Mouse (Mus musculus) MEL (cell line): ENCODE results near the gene Osbpl8. TPM values are rescaled to one million over a fixed set of nuclear protein-coding genes. Genes with fewer than 3 reads are reported as not detected.

Experiments
- DNase-seq: peaks from one replicate; pipeline ENCODE4 v3.0.0; 2011; ENCODE audit warnings: low read depth, low spot score
- H3K27ac ChIP-seq: 2 replicates; pipeline ENCODE4 v1.5.1; 2012; ENCODE audit warnings: low read depth, mild to moderate bottlenecking, control low read depth, low read length, moderate library complexity; ENCODE audit not compliant: control insufficient read depth
- H3K27me3 ChIP-seq, 2 experiments: fragments of 150-350 bp in 1 of 2; sonication (generic) in 1 of 2; 2 replicates each; pipeline ENCODE4 v1.6.1; 2012; ENCODE audit warnings: low read length in 2 of 2, mild to moderate bottlenecking in 2 of 2, improper control_type of control experiment in 1 of 2, moderate library complexity in 1 of 2; ENCODE audit not compliant: insufficient read depth in 2 of 2, control insufficient read depth in 1 of 2
- H3K36me3 ChIP-seq, 2 experiments: 2 replicates each; pipeline ENCODE4 v1.6.1; 2012 to 2014; ENCODE audit warnings: low read length in 2 of 2, improper control_type of control experiment in 1 of 2, inconsistent platforms in 1 of 2, mild to moderate bottlenecking in 1 of 2; ENCODE audit not compliant: insufficient read depth in 2 of 2, control insufficient read depth in 1 of 2
- H3K4me1 ChIP-seq, 2 experiments: fragments of 150-350 bp in 1 of 2; sonication (generic) in 1 of 2; 2 replicates each; pipeline ENCODE4 v1.6.1; 2012; ENCODE audit warnings: low read length in 2 of 2, improper control_type of control experiment in 1 of 2, mild to moderate bottlenecking in 1 of 2; ENCODE audit not compliant: insufficient read depth in 2 of 2, control insufficient read depth in 1 of 2
- H3K4me3 ChIP-seq, 2 experiments: fragments of 150-350 bp in 1 of 2; sonication (generic) in 1 of 2; 2 replicates each; pipeline ENCODE4 v1.5.1; 2012; ENCODE audit warnings: low read depth in 2 of 2, low read length in 2 of 2, mild to moderate bottlenecking in 2 of 2, moderate library complexity in 2 of 2, control low read depth in 1 of 2, improper control_type of control experiment in 1 of 2; ENCODE audit not compliant: control insufficient read depth in 1 of 2, insufficient read depth in 1 of 2
- H3K79me2 ChIP-seq: 2 replicates; pipeline ENCODE4 v1.6.1; 2012; ENCODE audit warnings: mild to moderate bottlenecking, low read length, moderate library complexity; ENCODE audit not compliant: control insufficient read depth, poor library complexity, insufficient read depth
- H3K9ac ChIP-seq: 2 replicates; pipeline ENCODE4 v1.6.1; 2012; ENCODE audit warnings: low read depth, mild to moderate bottlenecking, control low read depth, low read length, moderate library complexity; ENCODE audit not compliant: control insufficient read depth, poor library complexity, severe bottlenecking
- H3K9me3 ChIP-seq: fragments of 150-350 bp; sonication (generic); replicated peaks from 2 replicates; pipeline ENCODE4 v1.6.1; 2012; ENCODE audit warnings: mild to moderate bottlenecking, low read length, improper control_type of control experiment, moderate library complexity; ENCODE audit not compliant: insufficient read depth
- CHD2 ChIP-seq: IDR thresholded peaks from 2 replicates; pipeline ENCODE4 v1.6.1; 2011; ENCODE audit warnings: low read length, improper control_type of control experiment
- CTCF ChIP-seq, 3 experiments: IDR thresholded peaks in 2 of 3; conservative IDR thresholded peaks in 1 of 3; 2 replicates each; pipeline ENCODE4 v1.5.1; 2011 to 2012; ENCODE audit warnings: low read length in 3 of 3, low read depth in 2 of 3, mild to moderate bottlenecking in 2 of 3, improper control_type of control experiment in 1 of 3, inconsistent platforms in 1 of 3, mixed read lengths in 1 of 3, moderate library complexity in 1 of 3; ENCODE audit not compliant: control insufficient read depth in 1 of 3, insufficient read depth in 1 of 3, poor library complexity in 1 of 3, severe bottlenecking in 1 of 3
- ELF1 ChIP-seq: IDR thresholded peaks from 2 replicates; pipeline ENCODE4 v1.6.1; 2014; ENCODE audit warnings: low read depth, mild to moderate bottlenecking, inconsistent platforms, low read length, improper control_type of control experiment, moderate library complexity
- GATA1 ChIP-seq: IDR thresholded peaks from 2 replicates; pipeline ENCODE4 v1.6.1; 2011; ENCODE audit warnings: low read depth, low read length, improper control_type of control experiment
- KAT2A ChIP-seq: conservative IDR thresholded peaks from 2 replicates; pipeline ENCODE4 v1.6.1; 2012; ENCODE audit warnings: low read depth, low read length, improper control_type of control experiment, inconsistent platforms
- MAFK ChIP-seq: IDR thresholded peaks from 2 replicates; pipeline ENCODE4 v1.6.1; 2011; ENCODE audit warnings: low read depth, mild to moderate bottlenecking, low read length, improper control_type of control experiment, borderline replicate concordance
- MAX ChIP-seq: IDR thresholded peaks from 2 replicates; pipeline ENCODE4 v1.6.1; 2011; ENCODE audit warnings: low read length, improper control_type of control experiment
- MEF2A ChIP-seq: IDR thresholded peaks from 2 replicates; pipeline ENCODE4 v1.6.1; 2014; ENCODE audit warnings: low read depth, mild to moderate bottlenecking, inconsistent platforms, low read length, improper control_type of control experiment; ENCODE audit not compliant: poor library complexity, insufficient replicate concordance, severe bottlenecking; ENCODE audit errors: extremely low read depth
- MXI1 ChIP-seq: IDR thresholded peaks from 2 replicates; pipeline ENCODE4 v1.6.1; 2011; ENCODE audit warnings: mild to moderate bottlenecking, low read depth, low read length, improper control_type of control experiment
- MYB ChIP-seq: IDR thresholded peaks from 2 replicates; pipeline ENCODE4 v1.6.1; 2011; ENCODE audit warnings: mild to moderate bottlenecking, low read depth, low read length, improper control_type of control experiment
- POLR2A ChIP-seq, 2 experiments: IDR thresholded peaks; 2 replicates each; pipeline ENCODE4 v1.6.1; 2011 to 2012; ENCODE audit warnings: low read length in 2 of 2, mild to moderate bottlenecking in 2 of 2, control low read depth in 1 of 2, improper control_type of control experiment in 1 of 2, low read depth in 1 of 2, moderate library complexity in 1 of 2; ENCODE audit not compliant: control insufficient read depth in 1 of 2, insufficient read depth in 1 of 2, poor library complexity in 1 of 2
- POLR2AphosphoS5 ChIP-seq: IDR thresholded peaks from 2 replicates; pipeline ENCODE4 v1.6.1; 2012; ENCODE audit warnings: low read depth, borderline replicate concordance, mild to moderate bottlenecking, inconsistent platforms, low read length, moderate library complexity, mixed read lengths
- RAD21 ChIP-seq: IDR thresholded peaks from 2 replicates; pipeline ENCODE4 v1.6.1; 2011; ENCODE audit warnings: mild to moderate bottlenecking, low read depth, low read length, improper control_type of control experiment
- SIN3A ChIP-seq: IDR thresholded peaks from 2 replicates; pipeline ENCODE4 v1.6.1; 2012; ENCODE audit warnings: low read length, improper control_type of control experiment, inconsistent platforms
- TCF12 ChIP-seq: IDR thresholded peaks from 2 replicates; pipeline ENCODE4 v1.6.1; 2014; ENCODE audit warnings: low read depth, mild to moderate bottlenecking, inconsistent platforms, low read length, improper control_type of control experiment, moderate library complexity
- ZC3H11A ChIP-seq: IDR thresholded peaks from 2 replicates; pipeline ENCODE4 v1.6.1; 2012; ENCODE audit warnings: low read depth, mild to moderate bottlenecking, inconsistent platforms, low read length, improper control_type of control experiment
- polyA plus RNA-seq, 2 experiments: library from polyadenylated mRNA; stranded (reverse) in 1 of 2; unstranded in 1 of 2; fragments of >175 nt in 1 of 2; fragments of >200 nt in 1 of 2; gene quantifications; 2 replicates each; pipeline versions ENCODE4 v1.2.1 to v1.2.4; 2012; ENCODE audit warnings: low replicate concordance in 2 of 2, low read depth in 1 of 2; ENCODE audit not compliant: insufficient read length in 2 of 2, insufficient read depth in 1 of 2, missing spikeins in 1 of 2
- total RNA-seq: library from RNA; depleted of rRNA; stranded (reverse); fragments of 300-350 nt; gene quantifications from 2 replicates; pipeline ENCODE4 v1.2.3, GENCODE M21; 2012

Gene Osbpl8
- total and polyA plus RNA-seq, 3 experiments, result 26.2 to 44.8 (median 33.4) TPM

DNA sequence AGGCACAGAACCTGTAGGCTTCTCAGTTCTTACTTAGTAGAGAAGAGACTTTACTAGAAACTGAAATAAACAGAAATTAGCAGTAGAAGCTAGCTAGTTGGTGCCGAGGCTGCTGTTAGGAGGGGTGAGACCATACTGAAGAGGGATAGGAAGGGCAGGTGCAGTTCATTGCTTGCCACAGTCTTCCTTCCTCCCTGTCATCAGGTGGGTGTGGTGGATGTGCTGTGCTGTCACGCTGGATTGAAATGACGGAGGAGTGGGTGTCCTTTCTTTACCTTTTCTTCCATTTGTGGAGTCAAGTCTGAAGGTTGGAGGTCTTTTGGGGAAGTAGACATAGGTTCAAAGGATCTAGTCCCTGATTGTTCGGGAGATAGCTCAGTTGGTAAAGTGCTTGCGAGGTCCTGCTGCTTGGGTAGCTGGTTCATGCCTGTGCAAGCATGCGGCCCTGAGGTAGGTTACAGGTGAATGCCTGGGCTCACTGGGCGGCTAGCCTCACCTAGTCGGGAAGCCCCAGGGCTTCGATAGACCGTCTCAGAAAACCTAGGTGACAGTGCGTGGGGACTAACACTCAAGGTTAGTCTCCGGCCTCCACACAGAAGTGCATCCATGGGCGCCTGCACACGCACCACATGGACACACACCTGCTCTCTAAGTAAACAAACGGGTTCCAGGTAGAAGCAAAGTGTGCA lies 6.8 kb downstream of the Osbpl8 start:
- H3K27me3 ChIP-seq, result no peaks in the 10 kb centered on the region
- H3K4me3 ChIP-seq, result no peak overlapping the region
- no peak overlapping the region for H3K27ac ChIP-seq
- H3K4me1 ChIP-seq, result peaks cover 43 to 46% of the 10 kb centered on the region in 2 experiments
- TF ChIP-seq RAD21 (no peak), CHD2 (no peak), ZC3H11A (no peak), MAFK (no peak), TCF12 (no peak), MXI1 (no peak), ELF1 (no peak), GATA1 (no peak), MEF2A (no peak)
- peaks cover 79% of the 10 kb centered on the region for H3K79me2 ChIP-seq
- peaks cover 2 to 71% of the 10 kb centered on the region in 2 experiments for H3K36me3 ChIP-seq
- no peaks in the 10 kb centered on the region for H3K9me3 ChIP-seq
- DNase-seq, result no peak
- peak overlapping the region; percentile 8; the same call in 1 of the 2 replicates for H3K9ac ChIP-seq

DNA sequence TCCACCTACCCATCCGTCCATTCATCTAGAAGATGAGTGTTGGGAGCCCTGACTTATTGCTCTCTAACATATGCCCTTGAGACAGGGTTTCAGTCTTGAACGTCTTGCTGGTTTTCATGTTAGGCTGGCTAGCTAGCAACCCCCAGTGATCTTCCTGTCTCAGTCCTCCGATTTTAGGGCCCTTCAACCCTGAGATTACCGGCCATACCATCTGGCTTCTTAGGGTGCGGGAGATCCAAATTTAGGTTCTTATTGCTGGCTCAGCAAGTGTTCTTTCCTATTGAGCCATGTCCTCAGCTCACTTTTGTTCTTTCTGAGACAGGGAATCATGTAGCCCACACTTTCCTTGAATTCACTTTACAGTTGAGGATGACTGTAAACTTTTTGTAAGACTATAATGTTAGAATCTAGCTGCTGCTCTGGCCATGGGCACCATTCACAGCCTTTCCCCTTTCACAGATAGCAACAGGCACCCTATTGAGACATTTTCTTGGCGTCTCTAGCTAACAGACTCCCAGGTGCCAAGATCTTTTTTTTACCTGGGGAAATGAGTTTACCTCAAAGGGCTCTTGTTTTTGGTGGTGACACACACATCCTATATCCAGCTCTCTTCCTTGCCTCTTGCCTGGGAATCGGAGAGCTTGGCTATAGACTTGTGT lies 9.2 kb downstream of the Osbpl8 start:
- no peak for DNase-seq
- H3K9ac ChIP-seq, result no peak overlapping the region
- H3K27me3 ChIP-seq, result no peaks in the 10 kb centered on the region
- H3K27ac ChIP-seq, result no peak overlapping the region
- H3K4me1 ChIP-seq, result peaks cover 35 to 45% of the 10 kb centered on the region in 2 experiments
- H3K36me3 ChIP-seq, result peaks cover 2 to 63% of the 10 kb centered on the region in 2 experiments
- H3K4me3 ChIP-seq, result no peak overlapping the region
- peak; percentile 29; the same call in 1 of the 2 replicates for TF ChIP-seq MAFK
- no peak for TF ChIP-seq MEF2A
- H3K9me3 ChIP-seq, result no peaks in the 10 kb centered on the region
- peaks cover 76% of the 10 kb centered on the region for H3K79me2 ChIP-seq

DNA sequence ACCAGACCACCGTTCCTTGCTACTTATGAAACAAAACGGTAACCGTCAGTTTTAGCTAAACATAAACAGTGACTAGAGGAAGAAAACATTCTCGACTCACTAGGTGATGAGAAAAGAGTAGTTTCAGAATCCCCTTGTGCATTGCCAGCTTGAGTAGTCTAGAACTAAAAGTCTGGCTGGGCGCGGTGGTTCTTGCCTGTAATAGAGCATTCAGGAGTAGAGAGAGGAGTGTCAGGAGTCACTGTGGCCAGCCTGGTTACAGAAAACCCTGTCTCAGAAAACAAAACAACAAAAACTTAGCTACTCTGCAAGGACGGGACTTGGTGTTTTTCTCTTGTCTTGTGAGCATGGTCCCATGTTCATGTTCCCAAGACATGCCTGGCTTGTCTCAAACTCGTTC lies 12.8 kb downstream of the Osbpl8 start:
- TF ChIP-seq KAT2A (no peak), RAD21 (no peak), POLR2A (IDR thresholded peaks at IDR 0.05; ENCODE audit: control insufficient read depth in 1 of 2, insufficient read depth in 1 of 2, low read depth in 1 of 2, low read length in 2 of 2, poor library complexity in 1 of 2) (no peak), SIN3A (no peak), CTCF (IDR thresholded peaks at IDR 0.05 in 2 of 3, conservative IDR thresholded peaks at IDR 0.05 in 1 of 3; ENCODE audit: control insufficient read depth in 1 of 3, insufficient read depth in 1 of 3, low read depth in 2 of 3, low read length in 3 of 3, poor library complexity in 1 of 3, severe bottlenecking in 1 of 3) (no peak), POLR2AphosphoS5 (no peak), MYB (no peak), MAX (no peak), GATA1 (no peak), MAFK (no peak)
- H3K4me1 ChIP-seq, result peaks cover 9 to 22% of the 10 kb centered on the region in 2 experiments
- no peak overlapping the region for H3K27ac ChIP-seq

More for the DNA sequence above, 12.8 kb downstream of the Osbpl8 start:
- Histone ChIP-seq H3K9me3 (no peaks in the 10 kb centered on the region), H3K4me3 (no peak overlapping the region), H3K9ac (no peak overlapping the region), H3K27me3 (no peaks in the 10 kb centered on the region), H3K36me3 (peaks cover 4 to 30% of the 10 kb centered on the region in 2 experiments), H3K79me2 (peaks cover 72% of the 10 kb centered on the region)
- no peak for DNase-seq
